Mouse (Mus musculus): ENCODE measurements around the gene Rep15.

- TF ChIP-seq CTCF (IDR thresholded peaks at IDR 0.05; ENCODE audit: borderline replicate concordance, control insufficient read depth, extremely low read depth, insufficient read depth, low read length, poor library complexity): no peak
- TF ChIP-seq POLR2A (IDR thresholded peaks at IDR 0.05; ENCODE audit: control insufficient read depth, extremely low read depth, insufficient read depth, low read length, poor library complexity): no peak
These were observed 23.1 kb downstream of the Rep15 start for GRCm38 (mm10) chr6:147055374-147055977.

Measured in thymus, adult 2 months (tissue).